Mouse (Mus musculus) hindbrain, embryonic 11.5 days (tissue): Measurements from ENCODE around the gene Ankrd65. TPM values are rescaled to one million over a fixed set of nuclear protein-coding genes. Genes with fewer than 3 reads are reported as not detected.

ENCODE experiments used
- ATAC-seq: fragments of 200-750 bp; cut with Nextera tagmentation; 2 replicates; pipeline ENCODE4 v1.8.0; 2017; ENCODE audit warnings: mild to moderate bottlenecking, moderate TSS enrichment, moderate library complexity; ENCODE audit not compliant: low FRiP score
- DNase-seq: peaks from one replicate; pipeline ENCODE4 v3.0.0-alpha.2; 2015; ENCODE audit warnings: low spot score
- H3K27ac ChIP-seq: fragments of 300-500 bp; sonication (generic); 2 replicates; pipeline ENCODE4 v1.5.1; 2014; ENCODE audit warnings: mild to moderate bottlenecking, low read depth, low read length
- H3K27me3 ChIP-seq: fragments of 300-500 bp; sonication (generic); 2 replicates; pipeline ENCODE4 v1.6.1; 2014; ENCODE audit warnings: mild to moderate bottlenecking, low read length, moderate library complexity, mixed read lengths; ENCODE audit not compliant: control insufficient read depth, insufficient read depth
- H3K36me3 ChIP-seq: fragments of 300-500 bp; sonication (generic); 2 replicates; pipeline ENCODE4 v1.6.1; 2014; ENCODE audit warnings: mild to moderate bottlenecking, low read length, moderate library complexity, mixed read lengths; ENCODE audit not compliant: control insufficient read depth, insufficient read depth
- H3K4me1 ChIP-seq: fragments of 300-500 bp; sonication (generic); replicated peaks from 2 replicates; pipeline ENCODE4 v1.6.1; 2014; ENCODE audit warnings: low read length, mixed read lengths; ENCODE audit not compliant: control insufficient read depth, insufficient read depth
- H3K4me2 ChIP-seq: fragments of 300-500 bp; sonication (generic); replicated peaks from 2 replicates; pipeline ENCODE4 v1.6.1; 2014; ENCODE audit warnings: mild to moderate bottlenecking, low read depth, low read length
- H3K4me3 ChIP-seq: fragments of 300-500 bp; sonication (generic); 2 replicates; pipeline ENCODE4 v1.5.1; 2014; ENCODE audit warnings: low read depth, low read length
- H3K9ac ChIP-seq: fragments of 300-500 bp; sonication (generic); 2 replicates; pipeline ENCODE4 v1.6.1; 2014; ENCODE audit warnings: low read depth, low read length
- H3K9me3 ChIP-seq: fragments of 300-500 bp; sonication (generic); 2 replicates; pipeline ENCODE4 v1.6.1; 2016; ENCODE audit warnings: low read length; ENCODE audit not compliant: control insufficient read depth
- WGBS: fragments of 180-500 bp; shearing (Covaris S2); extraction: QIAGEN DNeasy Blood & Tissue Kit; methylation state at CpG from one replicate; pipeline ENCODE4 v1.1.7; 2014; 5-methylcytosine and 5-hydroxymethylcytosine counted together
- polyA plus RNA-seq: library from polyadenylated mRNA; unstranded; fragments of >200 nt; fragmentation: Nextera tagmentation; extraction: Ambion mirVana; gene quantifications from 2 replicates; pipeline ENCODE4 v1.2.1, GENCODE M21; 2014

Ankrd65 gene
- polyA plus RNA-seq, 1 experiment from 2014 or later: not detected

DNA sequence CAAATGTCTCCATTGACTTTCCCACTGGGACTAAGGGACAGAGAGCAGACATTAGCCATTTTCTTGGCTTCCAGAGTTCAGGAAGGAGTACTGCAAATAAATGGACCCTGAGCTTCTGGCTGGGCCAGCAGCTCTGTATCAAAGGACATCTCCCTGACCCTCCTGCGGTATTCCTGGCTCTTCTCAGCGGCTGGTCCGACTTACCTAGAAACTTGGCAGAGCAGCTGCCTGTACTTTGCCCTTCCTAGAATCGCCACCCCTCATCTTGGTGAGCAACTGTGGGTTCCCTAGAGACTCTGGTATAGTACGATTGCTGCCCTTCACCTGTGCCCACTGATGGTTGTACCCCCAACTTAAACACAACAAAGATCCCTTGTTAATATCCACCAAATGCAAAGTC, 53.0 kb downstream of the Ankrd65 start:
- 0 out of 2 replicates have a peak, but pooled peaks cover 3% of the 10 kb centered on the region for H3K27me3 ChIP-seq
- DNase-seq: no peak
- no peak overlapping the region for H3K4me3 ChIP-seq
- no peak overlapping the region for H3K9ac ChIP-seq
- H3K36me3 ChIP-seq: no peaks in the 10 kb centered on the region
- no peak overlapping the region for H3K27ac ChIP-seq
- peaks cover 14% of the 10 kb centered on the region for H3K4me1 ChIP-seq
- WGBS: 92% methylated on average over 5 of the region's 5 CpGs
- no peak for ATAC-seq
- H3K9me3 ChIP-seq: no peaks in the 10 kb centered on the region
- H3K4me2 ChIP-seq: no peak overlapping the region

DNA sequence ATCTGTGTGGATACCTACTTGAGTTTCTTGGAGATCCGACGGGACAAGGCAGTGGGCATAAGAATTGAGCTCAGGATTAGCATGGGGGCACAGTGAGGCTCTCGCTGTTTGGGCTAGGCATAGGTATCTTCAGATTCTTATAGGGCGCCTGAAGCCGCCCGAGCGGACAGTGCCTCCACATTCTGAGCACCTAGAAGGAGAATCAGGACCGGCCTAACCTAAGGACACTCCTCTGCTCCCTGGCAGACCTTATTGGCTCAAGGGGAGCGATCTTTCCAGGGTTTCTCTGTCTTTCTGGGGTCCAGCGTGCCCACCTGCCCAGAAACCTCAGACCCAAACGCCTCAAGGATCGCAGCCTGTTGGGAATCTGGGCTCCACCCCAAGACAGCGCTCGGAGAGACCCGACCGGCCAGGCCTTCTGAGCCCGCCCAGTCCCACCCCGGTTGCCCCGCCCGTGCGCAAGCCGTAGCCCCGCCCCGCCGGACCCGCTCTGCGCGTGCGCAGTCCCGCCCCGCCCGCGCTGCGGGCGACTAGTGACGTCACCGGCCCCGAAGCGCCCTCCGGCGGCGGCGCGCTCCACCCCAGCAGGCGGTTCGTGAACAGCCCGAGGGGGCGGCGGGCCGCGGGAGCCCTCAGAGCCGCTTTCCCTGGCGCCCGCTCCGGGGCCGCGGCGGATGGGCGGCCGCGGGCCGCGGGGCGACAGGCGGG, 56.8 kb downstream of the Ankrd65 start, which contains the start of gene Dvl1:
Gene Dvl1, plus strand, starts transcription at position 532 of the 708 bp plus-strand sequence.
- peak; percentile 96 for DNase-seq
- 5% methylated on average over 32 of the region's 65 CpGs for WGBS

DNA sequence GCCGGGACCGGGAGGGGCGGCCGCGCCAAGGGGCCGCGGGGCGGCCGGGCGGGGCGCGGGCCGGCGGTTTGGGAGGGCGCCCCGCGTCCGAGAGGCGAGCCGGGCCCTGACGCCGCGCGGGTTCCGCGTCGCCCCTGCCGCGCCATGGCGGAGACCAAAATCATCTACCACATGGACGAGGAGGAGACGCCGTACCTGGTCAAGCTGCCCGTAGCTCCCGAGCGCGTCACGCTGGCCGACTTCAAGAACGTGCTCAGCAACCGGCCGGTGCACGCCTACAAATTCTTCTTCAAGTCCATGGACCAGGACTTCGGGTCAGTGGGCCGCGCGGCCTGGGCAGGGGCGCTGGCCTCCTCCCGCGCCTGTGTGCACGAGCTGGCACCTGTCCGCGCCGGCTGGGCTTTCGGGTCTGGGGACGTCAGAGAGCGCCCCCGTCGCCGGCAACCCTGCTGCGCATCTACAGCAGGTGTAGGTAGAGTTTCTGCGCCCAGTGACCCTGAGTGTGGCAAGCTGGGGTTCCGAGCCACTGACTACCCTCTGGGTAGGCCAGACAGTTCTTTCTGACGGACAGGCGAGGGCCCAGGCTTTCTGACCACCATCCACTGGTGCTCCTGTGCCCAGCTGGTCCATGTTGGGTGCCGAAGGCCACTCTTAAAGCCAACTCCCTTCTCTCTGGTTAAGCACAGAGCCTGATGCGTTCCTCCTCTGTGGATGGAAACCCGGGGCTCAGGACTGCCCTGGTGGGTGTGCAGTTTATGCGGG, 57.5 kb downstream of the Ankrd65 start:
- H3K27ac ChIP-seq: peak overlapping the region; percentile 27; the same call in 1 of the 2 replicates
- DNase-seq (peak; percentile 52), ATAC-seq (peak; percentile 63)
- 1% methylated on average over 64 of the region's 69 CpGs for WGBS
- H3K4me3 ChIP-seq: peak overlapping the region; percentile 77
- H3K4me2 ChIP-seq: peak overlapping the region; percentile 78
- no peaks in the 10 kb centered on the region for H3K36me3 ChIP-seq
- no peaks in the 10 kb centered on the region for H3K27me3 ChIP-seq
- peaks cover 7% of the 10 kb centered on the region for H3K4me1 ChIP-seq
- H3K9me3 ChIP-seq: no peaks in the 10 kb centered on the region
- H3K9ac ChIP-seq: peak overlapping the region; percentile 92

More for the DNA sequence above, 56.8 kb downstream of the Ankrd65 start, which contains the start of gene Dvl1:
- peak within 1 kb of the TSS; percentile 77 for H3K4me3 ChIP-seq
- H3K27ac ChIP-seq: peak within 1 kb of the TSS; percentile 27; the same call in 1 of the 2 replicates
- peak within 1 kb of the TSS; percentile 78 for H3K4me2 ChIP-seq
- no peaks in the 10 kb centered on the region for H3K36me3 ChIP-seq
- H3K9me3 ChIP-seq: no peaks in the 10 kb centered on the region
- peak within 1 kb of the TSS; percentile 92 for H3K9ac ChIP-seq
- ATAC-seq: peak; percentile 93
- no peaks in the 10 kb centered on the region for H3K27me3 ChIP-seq
- peaks cover 7% of the 10 kb centered on the region for H3K4me1 ChIP-seq

DNA sequence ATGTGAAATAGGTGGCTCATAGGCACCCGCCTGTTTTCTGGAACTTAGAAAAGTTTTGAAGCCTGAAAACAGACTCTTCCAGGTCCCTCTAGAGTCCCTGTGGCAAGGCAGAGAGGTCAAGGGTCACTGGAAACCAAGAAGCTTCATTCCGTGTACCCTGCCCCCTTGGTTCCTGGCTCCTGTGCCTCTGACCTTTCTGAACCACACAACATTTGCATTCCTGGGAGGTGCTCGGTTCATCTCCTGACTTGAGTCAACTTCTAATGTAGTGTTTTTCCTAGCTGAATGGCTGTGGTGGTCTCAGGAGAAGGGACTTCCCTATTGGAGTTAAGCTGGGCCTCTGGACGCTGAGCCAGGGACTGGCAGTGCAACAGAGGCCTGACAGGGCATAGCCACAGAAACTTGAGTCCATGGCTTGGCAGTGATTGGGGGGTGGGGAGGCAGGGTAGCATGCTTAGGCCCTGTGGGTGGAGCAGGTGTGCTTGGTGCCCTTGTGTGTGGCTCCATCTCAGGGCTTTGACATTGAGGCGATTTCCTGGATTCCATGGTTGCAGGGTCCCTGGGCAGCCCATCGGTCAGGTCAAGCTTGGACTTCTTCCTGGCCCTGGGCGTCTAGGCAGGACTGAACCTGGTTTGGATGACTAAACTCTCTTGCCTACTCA, 58.3 kb downstream of the Ankrd65 start:
- 59% methylated on average over 7 of the region's 7 CpGs for WGBS
- Histone ChIP-seq H3K36me3 (no peaks in the 10 kb centered on the region), H3K27me3 (no peaks in the 10 kb centered on the region), H3K9ac (peak overlapping the region; percentile 92), H3K4me3 (peak overlapping the region; percentile 77), H3K9me3 (no peaks in the 10 kb centered on the region), H3K27ac (no peak overlapping the region), H3K4me1 (peaks cover 7% of the 10 kb centered on the region), H3K4me2 (peak overlapping the region; percentile 78)
- DNase-seq (no peak), ATAC-seq (no peak)

Other genes with a start within 250 kb of the Ankrd65 start
- gene Nadk, start 228.1 kb upstream of the Ankrd65 start, polyA plus RNA-seq: 94.6 and 103 TPM in 2 replicates
- gene Slc35e2, start 189.0 kb upstream of the Ankrd65 start, polyA plus RNA-seq: 17.0 and 18.1 TPM in 2 replicates
- gene Cdk11b, start 165.6 kb upstream of the Ankrd65 start, polyA plus RNA-seq: 74.1 and 77.6 TPM in 2 replicates
- not detected in 2 replicates for gene Gm10563, start 145.0 kb upstream of the Ankrd65 start, polyA plus RNA-seq
- 2.6 and 3.1 TPM in 2 replicates for gene Mmp23, start 137.1 kb upstream of the Ankrd65 start, polyA plus RNA-seq
- gene Mib2, start 121.2 kb upstream of the Ankrd65 start, polyA plus RNA-seq: 9.9 and 12.5 TPM in 2 replicates
- gene Fndc10, start 96.1 kb upstream of the Ankrd65 start, polyA plus RNA-seq: 1.6 and 1.8 TPM in 2 replicates
- 165 and 168 TPM in 2 replicates for gene Ssu72, start 85.6 kb upstream of the Ankrd65 start, polyA plus RNA-seq
- gene Tmem240, start 55.6 kb upstream of the Ankrd65 start, polyA plus RNA-seq: 0.73 and 0.91 TPM in 2 replicates
- 70.9 and 79.9 TPM in 2 replicates for gene Atad3a, start 29.3 kb upstream of the Ankrd65 start, polyA plus RNA-seq
- gene Vwa1, start 15.7 kb upstream of the Ankrd65 start, polyA plus RNA-seq: 8.6 and 9.5 TPM in 2 replicates
- 0.25 and 0.52 TPM in 2 replicates for gene Tmem88b, start 4.6 kb upstream of the Ankrd65 start, polyA plus RNA-seq
- 238 and 242 TPM in 2 replicates for gene Mrpl20, start 12.4 kb downstream of the Ankrd65 start, polyA plus RNA-seq
- gene Ccnl2, start 22.1 kb downstream of the Ankrd65 start, polyA plus RNA-seq: 163 and 170 TPM in 2 replicates
- 112 and 123 TPM in 2 replicates for gene Aurkaip1, start 40.8 kb downstream of the Ankrd65 start, polyA plus RNA-seq
- gene Mxra8, start 49.2 kb downstream of the Ankrd65 start, polyA plus RNA-seq: 31.1 and 36.8 TPM in 2 replicates
- 7.5 and 8.8 TPM in 2 replicates for gene Dvl1, start 57.0 kb downstream of the Ankrd65 start, polyA plus RNA-seq
- 0.46 TPM in 2 replicates for gene Tas1r3, start 72.9 kb downstream of the Ankrd65 start, polyA plus RNA-seq
- 19.8 and 22.7 TPM in 2 replicates for gene Cptp, start 79.0 kb downstream of the Ankrd65 start, polyA plus RNA-seq
- 93.1 and 95.4 TPM in 2 replicates for gene Ints11, start 79.1 kb downstream of the Ankrd65 start, polyA plus RNA-seq
- gene Pusl1, start 101.3 kb downstream of the Ankrd65 start, polyA plus RNA-seq: 41.6 and 43.2 TPM in 2 replicates
- 29.0 and 34.7 TPM in 2 replicates for gene Acap3, start 101.4 kb downstream of the Ankrd65 start, polyA plus RNA-seq
- 142 and 160 TPM in 2 replicates for gene Ube2j2, start 153.4 kb downstream of the Ankrd65 start, polyA plus RNA-seq
- 21.0 and 24.0 TPM in 2 replicates for gene C1qtnf12, start 171.9 kb downstream of the Ankrd65 start, polyA plus RNA-seq
- gene B3galt6, start 202.2 kb downstream of the Ankrd65 start, polyA plus RNA-seq: 18.2 and 19.4 TPM in 2 replicates
- 136 and 143 TPM in 2 replicates for gene Sdf4, start 202.4 kb downstream of the Ankrd65 start, polyA plus RNA-seq
- 0.39 and 0.73 TPM in 2 replicates for gene Tnfrsf4, start 223.4 kb downstream of the Ankrd65 start, polyA plus RNA-seq
- gene Tnfrsf18, start 235.7 kb downstream of the Ankrd65 start, polyA plus RNA-seq: 0.74 and 2.4 TPM in 2 replicates